Mouse (Mus musculus) forebrain, postnatal 0 days (tissue): ENCODE measurements around the gene Ccdc83. TPM values are rescaled to one million over a fixed set of nuclear protein-coding genes. Genes with fewer than 3 reads are reported as not detected.

ENCODE experiments used
- ATAC-seq: fragments of 200-750 bp; cut with Nextera tagmentation; 2 replicates; pipeline ENCODE4 v1.8.0; 2017; ENCODE audit warnings: mild to moderate bottlenecking, moderate library complexity
- DNase-seq: peaks from one replicate; pipeline ENCODE4 v3.0.0-alpha.2; 2015
- H3K27ac ChIP-seq: fragments of 300-500 bp; sonication (generic); 2 replicates; pipeline ENCODE4 v1.5.1; 2014; ENCODE audit warnings: low read depth, mild to moderate bottlenecking, antibody characterized with exemption, low read length, moderate library complexity, mixed read lengths
- H3K27me3 ChIP-seq: fragments of 300-500 bp; sonication (generic); 2 replicates; pipeline ENCODE4 v1.6.1; 2014; ENCODE audit warnings: mild to moderate bottlenecking, low read length, mixed read lengths; ENCODE audit not compliant: insufficient read depth
- H3K36me3 ChIP-seq: fragments of 300-500 bp; sonication (generic); 2 replicates; pipeline ENCODE4 v1.6.1; 2014; ENCODE audit warnings: mild to moderate bottlenecking, moderate library complexity; ENCODE audit not compliant: insufficient read depth
- H3K4me1 ChIP-seq: fragments of 300-500 bp; sonication (generic); 2 replicates; pipeline ENCODE4 v1.6.1; 2014; ENCODE audit warnings: antibody characterized with exemption; ENCODE audit not compliant: insufficient read depth
- H3K4me2 ChIP-seq: fragments of 300-500 bp; sonication (generic); 2 replicates; pipeline ENCODE4 v1.6.1; 2014; ENCODE audit warnings: low read depth, mild to moderate bottlenecking, moderate library complexity
- H3K4me3 ChIP-seq: fragments of 300-500 bp; sonication (generic); 2 replicates; pipeline ENCODE4 v1.5.1; 2014; ENCODE audit warnings: low read depth, low read length, mixed read lengths
- H3K9ac ChIP-seq: fragments of 300-500 bp; sonication (generic); 2 replicates; pipeline ENCODE4 v1.6.1; 2014; ENCODE audit warnings: mild to moderate bottlenecking
- H3K9me3 ChIP-seq: fragments of 300-500 bp; sonication (generic); 2 replicates; pipeline ENCODE4 v1.6.1; 2016; ENCODE audit warnings: low read length
- CTCF ChIP-seq: sonication (generic); IDR thresholded peaks from 2 replicates; pipeline ENCODE4 v1.5.1; 2016; ENCODE audit warnings: antibody characterized with exemption, control low read depth, low read depth
- WGBS: fragments of 180-500 bp; shearing (Covaris S2); extraction: QIAGEN DNeasy Blood & Tissue Kit; methylation state at CpG from one replicate; pipeline ENCODE4 v1.1.7; 2014; 5-methylcytosine and 5-hydroxymethylcytosine counted together
- polyA plus RNA-seq: library from polyadenylated mRNA; unstranded; fragments of >200 nt; fragmentation: Nextera tagmentation; extraction: Ambion mirVana; gene quantifications from 2 replicates; pipeline ENCODE4 v1.2.1, GENCODE M21; 2015
- total RNA-seq: library from RNA; depleted of rRNA; stranded (reverse); fragments of >200 nt; gene quantifications from 2 replicates; pipeline ENCODE4 v1.2.3, GENCODE M21; 2014; rRNA removed

Gene Ccdc83
- total and polyA plus RNA-seq, 2 experiments from 2014 or later, result not detected

GRCm38 (mm10) chr7:90210116-90210515, 55.5 kb downstream of the Ccdc83 start:
- no peak overlapping the region for H3K4me3 ChIP-seq
- H3K9me3 ChIP-seq, result no peaks in the 10 kb centered on the region
- no peak overlapping the region for H3K27ac ChIP-seq
- DNase-seq, result no peak
- WGBS, result 95% methylated on average over 2 of the region's 2 CpGs
- H3K4me2 ChIP-seq, result no peak overlapping the region
- H3K9ac ChIP-seq, result no peak overlapping the region
- TF ChIP-seq CTCF, result no peak
- ATAC-seq, result no peak
- peaks cover 13% of the 10 kb centered on the region for H3K36me3 ChIP-seq
- no peaks in the 10 kb centered on the region for H3K27me3 ChIP-seq
- H3K4me1 ChIP-seq, result no peaks in the 10 kb centered on the region

GRCm38 (mm10) chr7:90203914-90204313, 61.7 kb downstream of the Ccdc83 start:
- H3K9me3 ChIP-seq, result no peaks in the 10 kb centered on the region
- peaks cover 28% of the 10 kb centered on the region for H3K36me3 ChIP-seq
- no peak for ATAC-seq
- H3K27me3 ChIP-seq, result no peaks in the 10 kb centered on the region
- no peak overlapping the region for H3K4me2 ChIP-seq
- H3K27ac ChIP-seq, result no peak overlapping the region
- H3K9ac ChIP-seq, result no peak overlapping the region
- no peak for DNase-seq
- no peaks in the 10 kb centered on the region for H3K4me1 ChIP-seq
- no peak overlapping the region for H3K4me3 ChIP-seq
- no peak for TF ChIP-seq CTCF
- 92% methylated on average over 2 of the region's 2 CpGs for WGBS

DNA sequence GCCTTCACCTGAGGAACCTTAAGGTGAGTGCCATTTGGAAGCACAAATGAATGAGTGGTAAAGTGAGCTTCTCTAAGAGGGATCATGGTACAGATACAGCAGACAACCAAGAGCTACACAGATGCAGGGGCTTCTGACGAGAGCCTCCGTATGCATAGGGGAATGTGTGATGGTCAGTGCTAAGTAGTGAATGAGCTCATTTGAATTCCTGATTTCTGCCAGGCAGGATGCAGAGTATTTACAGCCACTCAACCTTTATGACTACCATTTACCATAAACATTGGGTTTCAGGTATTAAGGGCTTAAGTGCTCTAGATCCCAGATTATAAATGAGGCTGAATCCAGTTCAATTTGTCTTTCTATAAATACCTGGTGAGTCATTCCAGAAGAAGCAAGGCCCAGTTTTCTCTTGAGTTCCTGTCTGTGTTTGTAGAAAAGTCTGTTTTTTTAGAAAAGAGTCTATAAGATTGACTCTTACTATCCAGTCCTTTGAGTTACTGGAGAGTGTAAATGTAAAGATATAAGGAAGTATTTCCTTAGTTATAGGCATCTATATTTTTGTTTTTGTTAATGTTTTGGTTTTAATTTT, 63.6 kb downstream of the Ccdc83 start:
- no peak for TF ChIP-seq CTCF
- H3K4me2 ChIP-seq, result no peak overlapping the region
- no peaks in the 10 kb centered on the region for H3K9me3 ChIP-seq
- H3K4me1 ChIP-seq, result no peaks in the 10 kb centered on the region
- no peak for DNase-seq
- ATAC-seq, result no peak
- WGBS, result 79% methylated on average over 2 of the region's 2 CpGs
- no peak overlapping the region for H3K9ac ChIP-seq
- H3K27ac ChIP-seq, result no peak overlapping the region
- H3K36me3 ChIP-seq, result peaks cover 18% of the 10 kb centered on the region
- no peak overlapping the region for H3K4me3 ChIP-seq
- no peaks in the 10 kb centered on the region for H3K27me3 ChIP-seq

GRCm38 (mm10) chr7:90200251-90200650, 65.3 kb downstream of the Ccdc83 start:
- Histone ChIP-seq H3K27me3 (no peaks in the 10 kb centered on the region), H3K4me2 (no peak overlapping the region), H3K9me3 (no peaks in the 10 kb centered on the region), H3K4me1 (no peaks in the 10 kb centered on the region), H3K27ac (no peak overlapping the region), H3K4me3 (no peak overlapping the region), H3K36me3 (peaks cover 18% of the 10 kb centered on the region), H3K9ac (no peak overlapping the region)
- no peak for TF ChIP-seq CTCF
- no peak for DNase-seq
- 94% methylated on average over 5 of the region's 5 CpGs for WGBS
- ATAC-seq, result no peak

DNA sequence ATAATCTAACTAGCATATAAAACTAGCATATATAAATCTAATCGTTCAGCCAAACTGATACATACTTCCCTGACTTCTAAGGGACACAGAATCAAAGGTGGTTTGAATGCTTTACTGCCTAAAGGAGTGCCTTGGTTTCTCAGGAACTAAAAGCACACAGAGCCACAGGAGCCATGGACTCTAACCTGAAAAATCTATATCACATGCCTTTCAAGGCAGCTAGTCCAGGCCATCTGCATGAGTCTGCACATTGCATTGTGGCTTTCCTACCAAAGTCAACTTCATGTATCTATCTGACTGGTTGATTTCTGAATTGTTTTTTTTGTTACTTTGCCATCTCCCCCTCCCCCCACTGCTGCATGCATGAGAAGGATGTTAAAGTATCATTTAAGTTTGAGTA, 84.9 kb downstream of the Ccdc83 start:
- WGBS, result 95% methylated on average over 1 of the region's 1 CpGs
- DNase-seq (no peak), ATAC-seq (no peak)
- Histone ChIP-seq H3K36me3 (peaks cover 24% of the 10 kb centered on the region), H3K4me2 (no peak overlapping the region), H3K27me3 (no peaks in the 10 kb centered on the region), H3K9ac (no peak overlapping the region), H3K4me3 (no peak overlapping the region), H3K27ac (no peak overlapping the region), H3K4me1 (no peaks in the 10 kb centered on the region), H3K9me3 (no peaks in the 10 kb centered on the region)
- no peak for TF ChIP-seq CTCF

DNA sequence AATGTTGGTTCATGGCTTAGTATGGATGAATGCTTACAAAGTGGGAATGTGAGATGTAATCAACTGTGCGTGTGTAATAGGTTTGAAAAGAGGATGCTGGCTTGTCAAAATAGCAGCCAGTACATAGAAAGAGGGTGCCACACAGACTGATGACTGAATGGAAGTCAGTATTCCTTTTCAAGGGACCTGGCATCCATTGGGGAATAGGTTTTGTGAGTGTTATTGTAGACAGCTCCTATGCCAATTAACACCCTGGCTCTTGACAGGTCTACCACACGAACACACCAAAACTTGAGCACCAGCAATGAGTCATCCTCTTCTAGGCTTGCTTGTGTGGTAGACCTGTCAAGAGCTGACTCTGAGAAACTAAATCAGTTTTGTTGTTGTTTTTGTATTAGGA, 90.0 kb downstream of the Ccdc83 start:
- WGBS, result 37% methylated on average over 2 of the region's 2 CpGs
- Histone ChIP-seq H3K9me3 (no peaks in the 10 kb centered on the region), H3K27ac (no peak overlapping the region), H3K4me2 (no peak overlapping the region), H3K4me3 (no peak overlapping the region), H3K27me3 (no peaks in the 10 kb centered on the region), H3K9ac (no peak overlapping the region), H3K4me1 (no peaks in the 10 kb centered on the region), H3K36me3 (peaks cover 29% of the 10 kb centered on the region)
- no peak for ATAC-seq
- DNase-seq, result no peak
- no peak for TF ChIP-seq CTCF

Other genes with a start within 250 kb of the Ccdc83 start
- 211 and 242 TPM in 2 replicates for gene Picalm, start 135.6 kb downstream of the Ccdc83 start, total RNA-seq
- 16.5 and 21.2 TPM in 2 replicates for gene Picalm, start 135.6 kb downstream of the Ccdc83 start, polyA plus RNA-seq
- 6.4 and 6.5 TPM in 2 replicates for gene Sytl2, start 36.5 kb upstream of the Ccdc83 start, total RNA-seq
- gene Sytl2, start 36.5 kb upstream of the Ccdc83 start, polyA plus RNA-seq, result 4.9 and 5.2 TPM in 2 replicates
- 1.00 and 1.2 TPM in 2 replicates for gene Ccdc89, start 160.8 kb upstream of the Ccdc83 start, total RNA-seq
- 0.67 and 0.74 TPM in 2 replicates for gene Ccdc89, start 160.8 kb upstream of the Ccdc83 start, polyA plus RNA-seq
- gene Crebzf, start 177.0 kb upstream of the Ccdc83 start, total RNA-seq, result 99.8 and 112 TPM in 2 replicates
- 15.5 and 17.0 TPM in 2 replicates for gene Crebzf, start 177.0 kb upstream of the Ccdc83 start, polyA plus RNA-seq
- gene Tmem126a, start 191.5 kb upstream of the Ccdc83 start, total RNA-seq, result 67.5 and 75.2 TPM in 2 replicates
- 125 and 144 TPM in 2 replicates for gene Tmem126a, start 191.5 kb upstream of the Ccdc83 start, polyA plus RNA-seq
- 15.2 and 17.4 TPM in 2 replicates for gene Tmem126b, start 210.2 kb upstream of the Ccdc83 start, total RNA-seq
- gene Tmem126b, start 210.2 kb upstream of the Ccdc83 start, polyA plus RNA-seq, result 14.5 and 18.2 TPM in 2 replicates
- 169 and 185 TPM in 2 replicates for gene Dlg2, start 210.9 kb upstream of the Ccdc83 start, total RNA-seq
- gene Dlg2, start 210.9 kb upstream of the Ccdc83 start, polyA plus RNA-seq, result 20.0 and 26.3 TPM in 2 replicates